Mouse (Mus musculus) bone marrow macrophage, adult 2 months (primary cell): Measurements from ENCODE around the gene Pmepa1.

Experiments
- CTCF ChIP-seq: IDR thresholded peaks from 2 replicates; pipeline ENCODE4 v1.5.1; 2012; ENCODE audit warnings: low read depth, mild to moderate bottlenecking, low read length, moderate library complexity
- POLR2A ChIP-seq: IDR thresholded peaks from 2 replicates; pipeline ENCODE4 v1.6.1; 2012; ENCODE audit warnings: mild to moderate bottlenecking, low read depth, low read length, borderline replicate concordance

- no peak for TF ChIP-seq POLR2A
- TF ChIP-seq CTCF: no peak
Measured at GRCm38 (mm10) chr2:173267562-173267961, 8.8 kb downstream of the Pmepa1 start.
